Mouse (Mus musculus): ENCODE data around the gene Ubn1. TPM values are rescaled to one million over a fixed set of nuclear protein-coding genes. Genes with fewer than 3 reads are reported as not detected.
A peak's percentile ranks its signal among the peaks of the same experiment; 100 is the strongest.

Ubn1 gene
- total RNA-seq, 1 experiment, result 16.0 TPM

DNA sequence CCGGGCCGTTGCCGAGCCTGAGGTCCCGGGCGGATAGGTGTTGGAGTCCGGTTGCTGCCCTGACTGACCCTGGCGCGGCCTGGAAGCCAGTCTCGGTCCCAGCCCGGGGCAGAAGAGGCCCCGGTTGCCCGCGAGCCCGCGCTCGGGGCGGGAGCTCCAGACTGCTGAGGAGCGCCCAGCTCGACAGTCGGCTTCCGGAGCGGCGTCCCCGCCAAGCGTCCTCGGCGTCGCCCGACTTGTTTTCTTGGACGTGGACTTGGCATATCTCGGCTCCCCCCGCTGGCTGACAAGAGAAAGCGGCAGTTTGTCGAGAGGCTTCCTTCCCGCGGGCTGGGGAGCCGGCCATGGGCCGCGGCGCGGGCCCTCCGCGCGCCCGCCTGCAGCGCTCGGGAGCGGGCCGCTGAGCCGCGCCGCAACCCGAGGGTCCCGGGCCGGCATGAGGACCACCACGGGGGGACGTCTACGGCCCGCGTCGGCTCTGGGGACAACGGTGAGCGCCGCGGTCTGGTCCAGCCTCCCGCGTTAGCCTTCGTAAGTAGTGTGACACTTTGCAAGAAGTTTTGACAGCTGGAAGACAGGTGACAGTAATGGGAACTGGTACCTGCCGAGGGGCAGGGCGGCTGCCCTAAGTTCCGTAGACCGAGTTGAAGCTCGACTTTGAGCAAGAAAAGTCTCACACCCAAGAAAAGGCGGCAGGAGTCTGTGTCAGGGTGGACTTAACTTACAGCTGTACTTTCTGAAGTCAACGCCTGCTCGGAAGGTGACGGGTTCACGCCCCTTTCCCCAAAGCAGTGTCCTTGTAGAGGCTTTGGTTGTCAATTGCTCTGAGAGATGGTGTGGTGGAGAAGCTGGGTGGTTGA is 624 bp downstream of the Ubn1 start:
- Histone ChIP-seq H3K9ac (ENCODE audit: insufficient read depth, low read depth, low read length, poor library complexity, severe bottlenecking) (peak overlapping the region; percentile 84), H3K27ac (ENCODE audit: insufficient read depth, low read depth, low read length, poor library complexity, severe bottlenecking) (no peak overlapping the region), H3K36me3 (ENCODE audit: control insufficient read depth, insufficient read depth, low read length, poor library complexity, severe bottlenecking) (peaks cover 12% of the 10 kb centered on the region), H3K9me3 (ENCODE audit: control insufficient read depth, insufficient read depth, low read depth, low read length) (no peaks in the 10 kb centered on the region), H3K4me1 (ENCODE audit: control insufficient read depth in 2 of 2, insufficient read depth in 2 of 2, low read length in 2 of 2, poor library complexity in 1 of 2) (peaks cover 0 to 8% of the 10 kb centered on the region in 2 experiments; a peak in 2 of 4 replicates), H3K4me3 (ENCODE audit: insufficient read depth in 1 of 2, low read depth in 1 of 2, low read length in 2 of 2, poor library complexity in 1 of 2, severe bottlenecking in 1 of 2) (peak overlapping the region; percentile 85 to 99)
- in situ Hi-C loops (cut with MboI; ENCODE audit: low sequenced_read_pairs in 2 of 2, unreplicated experiment in 2 of 2), result no loop called here
- TF ChIP-seq HCFC1 (IDR thresholded peaks at IDR 0.05; ENCODE audit: borderline replicate concordance, insufficient read depth, low read length), result no peak
- no peak for TF ChIP-seq ZC3H11A (IDR thresholded peaks at IDR 0.05; ENCODE audit: borderline replicate concordance, low read depth, low read length)
- no peak for TF ChIP-seq ZNF384 (IDR thresholded peaks at IDR 0.05; ENCODE audit: low read depth, low read length)
- no peak for TF ChIP-seq CHD2 (IDR thresholded peaks at IDR 0.05; ENCODE audit: low read depth, low read length)
- peak; percentile 15 for DNase-seq (ENCODE audit: low read depth, low spot score)

DNA sequence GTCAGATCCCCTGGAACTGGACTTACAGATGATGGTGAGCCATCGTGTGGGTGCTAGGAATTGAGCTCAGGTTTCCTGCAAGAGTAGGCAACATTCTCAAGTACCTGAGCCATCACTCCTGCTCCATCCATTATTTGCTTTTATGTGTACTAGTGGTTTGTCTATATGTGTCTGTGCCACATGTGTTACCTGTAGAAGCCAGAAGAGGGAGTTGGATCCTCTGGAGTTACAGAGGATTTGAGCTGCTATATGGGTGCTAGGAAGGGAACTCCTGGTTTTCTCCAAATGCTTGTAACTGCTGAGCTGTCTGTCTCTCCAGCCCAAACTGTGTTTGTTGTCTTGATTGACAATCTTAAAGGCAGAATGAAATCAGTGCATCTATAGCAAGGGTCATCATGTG is 8.3 kb downstream of the Ubn1 start:
- Histone ChIP-seq H3K9ac (ENCODE audit: insufficient read depth, low read depth, low read length, poor library complexity, severe bottlenecking) (no peak overlapping the region), H3K4me3 (ENCODE audit: insufficient read depth in 1 of 2, low read depth in 1 of 2, low read length in 2 of 2, poor library complexity in 1 of 2, severe bottlenecking in 1 of 2) (no peak overlapping the region), H3K4me1 (ENCODE audit: control insufficient read depth in 2 of 2, insufficient read depth in 2 of 2, low read length in 2 of 2, poor library complexity in 1 of 2) (no peaks in the 10 kb centered on the region), H3K27ac (ENCODE audit: insufficient read depth, low read depth, low read length, poor library complexity, severe bottlenecking) (no peak overlapping the region), H3K9me3 (ENCODE audit: control insufficient read depth, insufficient read depth, low read depth, low read length) (no peaks in the 10 kb centered on the region), H3K36me3 (ENCODE audit: control insufficient read depth, insufficient read depth, low read length, poor library complexity, severe bottlenecking) (peaks cover 5% of the 10 kb centered on the region)
- in situ Hi-C loops (cut with MboI; ENCODE audit: low sequenced_read_pairs in 2 of 2, unreplicated experiment in 2 of 2), result no loop called here
- DNase-seq (ENCODE audit: low read depth, low spot score), result peak; percentile 20
- TF ChIP-seq CHD2 (IDR thresholded peaks at IDR 0.05; ENCODE audit: low read depth, low read length), result no peak

DNA sequence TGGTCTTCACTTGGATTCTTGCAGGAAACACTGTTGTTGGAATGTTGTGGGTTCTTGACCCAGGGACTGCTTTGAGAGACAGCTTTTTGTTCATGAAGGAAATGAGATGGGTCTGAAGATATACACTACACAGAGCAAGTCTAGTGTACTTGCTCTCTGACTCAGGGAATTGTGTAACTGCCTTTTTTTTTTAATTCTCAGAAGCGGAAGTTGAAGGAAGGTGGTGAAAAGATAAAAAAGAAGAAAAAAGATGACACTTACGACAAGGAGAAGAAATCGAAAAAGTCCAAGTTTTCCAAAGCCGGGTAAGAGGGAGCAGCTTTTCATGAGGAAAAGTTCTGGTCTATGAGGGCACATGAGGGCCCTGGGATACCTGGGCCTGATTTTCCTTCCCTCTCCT is 13.6 kb downstream of the Ubn1 start:
- Histone ChIP-seq H3K9me3 (ENCODE audit: control insufficient read depth, insufficient read depth, low read depth, low read length) (no peaks in the 10 kb centered on the region), H3K27ac (ENCODE audit: insufficient read depth, low read depth, low read length, poor library complexity, severe bottlenecking) (no peak overlapping the region), H3K9ac (ENCODE audit: insufficient read depth, low read depth, low read length, poor library complexity, severe bottlenecking) (no peak overlapping the region), H3K4me3 (ENCODE audit: insufficient read depth in 1 of 2, low read depth in 1 of 2, low read length in 2 of 2, poor library complexity in 1 of 2, severe bottlenecking in 1 of 2) (no peak overlapping the region), H3K36me3 (ENCODE audit: control insufficient read depth, insufficient read depth, low read length, poor library complexity, severe bottlenecking) (peaks cover 11% of the 10 kb centered on the region), H3K4me1 (ENCODE audit: control insufficient read depth in 2 of 2, insufficient read depth in 2 of 2, low read length in 2 of 2, poor library complexity in 1 of 2) (no peaks in the 10 kb centered on the region)
- TF ChIP-seq MAFK (IDR thresholded peaks at IDR 0.05; ENCODE audit: insufficient read depth, low read depth, low read length) (no peak), HCFC1 (IDR thresholded peaks at IDR 0.05; ENCODE audit: borderline replicate concordance, insufficient read depth, low read length) (no peak), ZC3H11A (IDR thresholded peaks at IDR 0.05; ENCODE audit: borderline replicate concordance, low read depth, low read length) (no peak), CHD2 (IDR thresholded peaks at IDR 0.05; ENCODE audit: low read depth, low read length) (no peak), ZNF384 (IDR thresholded peaks at IDR 0.05; ENCODE audit: low read depth, low read length) (no peak)
- in situ Hi-C loops (cut with MboI; ENCODE audit: low sequenced_read_pairs in 2 of 2, unreplicated experiment in 2 of 2), result no loop called here
- no peak for DNase-seq (ENCODE audit: low read depth, low spot score)

DNA sequence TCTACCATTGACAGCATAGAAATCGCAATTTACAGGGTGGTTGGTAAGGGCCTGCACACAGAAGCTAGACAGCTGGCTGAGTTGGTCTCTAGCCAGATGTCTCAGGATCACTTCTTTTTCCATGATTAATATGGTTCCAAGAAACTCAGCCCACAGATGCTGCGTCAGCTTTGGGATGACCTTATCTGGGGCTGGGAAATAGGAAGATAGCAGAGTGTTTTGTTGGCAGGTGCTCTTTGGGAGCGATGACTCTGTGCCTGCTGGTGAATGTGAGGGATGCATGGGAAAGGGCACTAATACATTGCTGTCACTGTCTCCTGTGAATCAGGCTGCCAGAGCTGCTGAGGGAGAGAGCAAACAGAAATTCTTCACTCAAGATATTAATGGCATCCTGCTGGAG is 20.5 kb downstream of the Ubn1 start:
- peaks cover 19% of the 10 kb centered on the region for H3K36me3 ChIP-seq (ENCODE audit: control insufficient read depth, insufficient read depth, low read length, poor library complexity, severe bottlenecking)

More for the DNA sequence above, 20.5 kb downstream of the Ubn1 start:
- H3K4me1 ChIP-seq (ENCODE audit: control insufficient read depth in 2 of 2, insufficient read depth in 2 of 2, low read length in 2 of 2, poor library complexity in 1 of 2), result no peaks in the 10 kb centered on the region
- TF ChIP-seq ZNF384 (IDR thresholded peaks at IDR 0.05; ENCODE audit: low read depth, low read length), result no peak
- no peak for TF ChIP-seq CHD2 (IDR thresholded peaks at IDR 0.05; ENCODE audit: low read depth, low read length)
- TF ChIP-seq ZC3H11A (IDR thresholded peaks at IDR 0.05; ENCODE audit: borderline replicate concordance, low read depth, low read length), result no peak
- no peak for TF ChIP-seq HCFC1 (IDR thresholded peaks at IDR 0.05; ENCODE audit: borderline replicate concordance, insufficient read depth, low read length)
- no peak for TF ChIP-seq MAFK (IDR thresholded peaks at IDR 0.05; ENCODE audit: insufficient read depth, low read depth, low read length)
- no peak overlapping the region for H3K4me3 ChIP-seq (ENCODE audit: insufficient read depth in 1 of 2, low read depth in 1 of 2, low read length in 2 of 2, poor library complexity in 1 of 2, severe bottlenecking in 1 of 2)
- no peak overlapping the region for H3K9ac ChIP-seq (ENCODE audit: insufficient read depth, low read depth, low read length, poor library complexity, severe bottlenecking)
- in situ Hi-C loops (cut with MboI; ENCODE audit: low sequenced_read_pairs in 2 of 2, unreplicated experiment in 2 of 2), result no loop called here
- H3K27ac ChIP-seq (ENCODE audit: insufficient read depth, low read depth, low read length, poor library complexity, severe bottlenecking), result no peak overlapping the region
- H3K9me3 ChIP-seq (ENCODE audit: control insufficient read depth, insufficient read depth, low read depth, low read length), result no peaks in the 10 kb centered on the region
- DNase-seq (ENCODE audit: low read depth, low spot score), result no peak

Data from ES-E14 (cell line).